Mouse (Mus musculus) spleen, postnatal 10 days (tissue): ENCODE data around the gene Zscan4b.
"Not testable (repeated sequence)": the region's sequence is repeated elsewhere in the genome, so short reads cannot be mapped to it uniquely, and the experiment has no call there.

ENCODE experiments used
- DNase-seq, 2 experiments: peaks; one replicate each; pipeline ENCODE4 v3.0.0; 2021 to 2022; ENCODE audit warnings: low spot score in 2 of 2

Gene Zscan4b

DNA sequence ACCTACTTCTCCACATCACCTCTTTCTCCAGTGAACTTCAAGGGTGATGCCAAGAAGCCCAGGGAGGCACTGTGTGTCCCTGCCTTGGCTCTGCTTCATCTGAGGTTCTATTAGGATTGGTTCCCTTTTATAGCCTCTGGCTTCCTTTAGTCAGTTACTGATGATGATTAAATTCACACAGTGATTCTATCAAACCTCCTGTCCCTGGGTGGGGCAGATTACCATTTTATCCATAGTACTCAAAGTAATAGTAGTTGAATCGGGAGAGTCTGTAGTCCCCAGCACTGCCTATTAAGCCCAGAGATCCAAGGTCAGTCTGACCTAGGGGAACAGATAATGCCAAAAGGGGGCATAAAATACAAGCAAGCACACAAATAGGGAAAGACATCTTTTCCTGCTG is at the start of gene Zscan4b:
Gene Zscan4b (minus strand): TSS at position 101 of the 400 bp plus-strand sequence.
- not testable (repeated sequence) for DNase-seq
